Mouse (Mus musculus) cerebral cortex, adult 2 months (tissue): Measurements from ENCODE around the gene Fbxw7.

ENCODE experiments used
- WGBS: fragments of 180-500 bp; shearing (Covaris S2); methylation state at CpG from one replicate; pipeline ENCODE4 v1.1.7; 2018; 5-methylcytosine and 5-hydroxymethylcytosine counted together

The Fbxw7 gene

GRCm38 (mm10) chr3:84829366-84829765 lies 14.3 kb downstream of the Fbxw7 start:
- WGBS = 75% methylated on average over 1 of the region's 1 CpGs

- 84% methylated on average over 5 of the region's 5 CpGs for WGBS
Measured at GRCm38 (mm10) chr3:84836029-84836428, 21.0 kb downstream of the Fbxw7 start.

GRCm38 (mm10) chr3:84837984-84838383 lies 22.9 kb downstream of the Fbxw7 start:
- WGBS = 96% methylated on average over 3 of the region's 3 CpGs

- 68% methylated on average over 5 of the region's 5 CpGs for WGBS
Measured at GRCm38 (mm10) chr3:84839499-84839898, 24.4 kb downstream of the Fbxw7 start.

GRCm38 (mm10) chr3:84841271-84841670 lies 26.2 kb downstream of the Fbxw7 start:
- 94% methylated on average over 4 of the region's 4 CpGs for WGBS

- WGBS = 83% methylated on average over 2 of the region's 2 CpGs
Measured at GRCm38 (mm10) chr3:84842793-84843192, 27.7 kb downstream of the Fbxw7 start.

GRCm38 (mm10) chr3:84843594-84843993 lies 28.5 kb downstream of the Fbxw7 start:
- WGBS = 23% methylated on average over 1 of the region's 1 CpGs

GRCm38 (mm10) chr3:84848798-84849197 lies 33.7 kb downstream of the Fbxw7 start:
- WGBS = 78% methylated on average over 4 of the region's 4 CpGs

GRCm38 (mm10) chr3:84850418-84850817 lies 35.4 kb downstream of the Fbxw7 start:
- 95% methylated on average over 1 of the region's 1 CpGs for WGBS

- 64% methylated on average over 1 of the region's 1 CpGs for WGBS
Measured at GRCm38 (mm10) chr3:84851801-84852200, 36.7 kb downstream of the Fbxw7 start.

GRCm38 (mm10) chr3:84852877-84853276 lies 37.8 kb downstream of the Fbxw7 start:
- WGBS = 78% methylated on average over 7 of the region's 7 CpGs

- WGBS = 83% methylated on average over 1 of the region's 1 CpGs
Measured at GRCm38 (mm10) chr3:84854440-84854839, 39.4 kb downstream of the Fbxw7 start.

GRCm38 (mm10) chr3:84860669-84861068 lies 45.6 kb downstream of the Fbxw7 start:
- 90% methylated on average over 1 of the region's 1 CpGs for WGBS

GRCm38 (mm10) chr3:84861817-84862216 lies 46.7 kb downstream of the Fbxw7 start:
- WGBS = 94% methylated on average over 3 of the region's 3 CpGs

GRCm38 (mm10) chr3:84865684-84866083 lies 50.6 kb downstream of the Fbxw7 start:
- WGBS = 82% methylated on average over 3 of the region's 3 CpGs

GRCm38 (mm10) chr3:84866866-84867265 lies 51.8 kb downstream of the Fbxw7 start:
- 85% methylated on average over 4 of the region's 4 CpGs for WGBS

- 91% methylated on average over 1 of the region's 1 CpGs for WGBS
Measured at GRCm38 (mm10) chr3:84867434-84867975, 52.4 kb downstream of the Fbxw7 start.

GRCm38 (mm10) chr3:84867991-84868390 lies 52.9 kb downstream of the Fbxw7 start:
- WGBS = 55% methylated on average over 1 of the region's 1 CpGs

- 78% methylated on average over 9 of the region's 9 CpGs for WGBS
Measured at GRCm38 (mm10) chr3:84875306-84875705, 60.2 kb downstream of the Fbxw7 start.

- WGBS = 82% methylated on average over 4 of the region's 4 CpGs
Measured at GRCm38 (mm10) chr3:84876211-84876610, 61.1 kb downstream of the Fbxw7 start.

- WGBS = 79% methylated on average over 11 of the region's 11 CpGs
Measured at GRCm38 (mm10) chr3:84883817-84884483, 68.9 kb downstream of the Fbxw7 start.

GRCm38 (mm10) chr3:84889648-84890047 lies 74.6 kb downstream of the Fbxw7 start:
- 55% methylated on average over 1 of the region's 1 CpGs for WGBS

GRCm38 (mm10) chr3:84890983-84891382 lies 75.9 kb downstream of the Fbxw7 start:
- 93% methylated on average over 5 of the region's 5 CpGs for WGBS

GRCm38 (mm10) chr3:84897952-84898351 lies 82.9 kb downstream of the Fbxw7 start:
- WGBS = 95% methylated on average over 8 of the region's 8 CpGs
